Mouse (Mus musculus) spleen, adult 12 weeks (tissue): Measurements from ENCODE around the gene Arhgap27.
"Not testable (repeated sequence)": the region's sequence is repeated elsewhere in the genome, so short reads cannot be mapped to it uniquely, and the experiment has no call there.

ENCODE experiments used
- DNase-seq: peaks from one replicate; pipeline ENCODE4 v3.0.0; 2022; ENCODE audit warnings: low spot score

The Arhgap27 gene

DNA sequence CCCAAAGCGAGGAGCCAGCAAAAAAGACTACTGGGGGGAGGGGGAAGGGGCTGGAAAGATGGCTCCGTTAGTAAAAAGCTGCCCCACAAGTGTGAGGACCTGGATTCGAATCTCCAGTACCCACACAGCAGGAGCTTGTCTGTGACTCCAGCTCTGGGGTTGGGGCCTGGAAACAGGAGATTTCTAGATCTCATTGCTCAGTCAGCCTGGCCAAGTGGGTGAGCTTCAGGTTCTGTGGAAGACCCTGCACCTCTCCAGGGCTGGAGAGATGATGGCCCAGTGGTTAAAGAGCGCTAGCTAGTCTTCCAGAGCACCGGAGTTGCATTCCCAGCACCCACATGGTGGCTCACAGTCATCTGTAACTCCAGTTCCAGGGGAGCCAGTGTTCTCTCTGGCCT is 70.6 kb downstream of the Arhgap27 start:
- DNase-seq: no peak

DNA sequence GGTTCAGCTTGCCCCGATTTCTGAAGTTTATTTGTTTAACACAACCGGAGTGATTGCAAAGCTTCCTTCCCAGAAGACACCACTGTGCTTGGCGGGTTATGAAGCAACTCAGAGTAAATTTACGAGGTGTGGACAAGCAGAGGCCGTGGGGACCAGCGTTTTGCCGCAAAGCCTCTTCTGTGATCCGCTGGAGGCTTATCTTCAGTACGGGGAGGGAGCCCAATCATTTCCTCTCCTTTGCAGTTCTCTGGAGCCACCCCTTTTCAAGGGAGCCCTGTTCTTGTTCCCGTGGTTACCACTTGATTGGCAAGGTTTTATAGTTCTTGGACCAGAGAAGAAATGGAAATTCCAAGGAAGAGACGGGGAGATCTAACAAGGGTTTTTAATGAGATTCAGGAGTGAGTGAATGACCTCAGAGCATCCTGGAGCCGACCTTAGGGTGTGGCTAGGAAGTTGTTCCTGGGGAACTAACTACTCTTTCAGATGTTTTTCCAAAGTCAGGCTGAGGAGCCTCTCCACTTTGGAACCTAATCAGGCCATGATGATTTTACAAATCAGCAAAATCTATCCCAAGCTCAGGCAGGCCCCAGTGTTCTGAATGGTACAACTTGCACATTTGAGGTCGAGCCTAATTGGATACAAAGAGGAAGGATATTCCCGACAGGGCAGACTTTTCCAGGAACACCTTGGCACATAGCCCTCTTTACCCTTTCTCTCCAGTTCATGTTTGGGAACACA is 71.2 kb downstream of the Arhgap27 start:
- no peak for DNase-seq

- not testable (repeated sequence) for DNase-seq
These were observed 72.7 kb downstream of the Arhgap27 start for GRCm38 (mm10) chr11:103290841-103291240.

GRCm38 (mm10) chr11:103288291-103288963 is 75.1 kb downstream of the Arhgap27 start:
- no peak for DNase-seq

- DNase-seq: no peak
These were observed 76.6 kb downstream of the Arhgap27 start for GRCm38 (mm10) chr11:103286910-103287309.

DNA sequence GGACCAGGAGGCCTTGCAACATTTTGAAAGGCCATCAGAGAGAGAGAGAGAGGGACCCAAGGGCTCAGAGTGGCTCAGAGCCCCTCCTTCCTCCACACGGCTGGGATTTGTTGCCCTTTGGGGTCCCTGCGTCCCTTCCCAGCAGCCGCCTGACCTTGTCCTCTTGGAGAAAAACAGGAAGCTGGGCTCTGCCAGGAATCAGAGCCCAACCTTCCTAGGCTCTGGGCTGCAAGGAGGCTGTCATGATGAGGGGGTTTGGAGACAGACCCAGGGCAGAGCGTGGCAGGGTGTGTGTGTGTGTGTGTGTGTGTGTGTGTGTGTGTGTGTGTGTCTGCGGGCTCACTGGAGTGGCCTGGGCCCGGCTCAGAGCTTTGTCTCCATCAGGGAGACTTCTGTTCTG is 77.5 kb downstream of the Arhgap27 start:
- no peak for DNase-seq

DNA sequence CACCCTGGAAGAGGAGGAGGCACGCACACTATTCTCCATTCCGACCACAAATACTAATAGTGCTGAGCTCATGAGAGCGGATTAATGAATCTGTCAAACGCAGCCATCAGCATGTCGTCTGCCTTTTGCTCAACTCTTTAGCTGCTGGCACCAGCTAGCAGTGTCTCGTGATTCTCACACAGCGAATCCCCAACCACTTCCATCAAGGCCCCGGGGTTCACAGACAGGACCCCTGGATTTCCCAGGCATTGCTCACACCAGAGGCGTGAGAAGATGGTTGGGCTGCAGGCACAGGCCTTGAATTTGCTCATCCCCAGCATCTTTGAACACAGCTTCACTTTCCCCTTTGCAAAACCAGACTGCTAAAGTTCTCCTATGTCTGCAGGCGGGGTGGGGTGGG is 78.2 kb downstream of the Arhgap27 start:
- no peak for DNase-seq

DNA sequence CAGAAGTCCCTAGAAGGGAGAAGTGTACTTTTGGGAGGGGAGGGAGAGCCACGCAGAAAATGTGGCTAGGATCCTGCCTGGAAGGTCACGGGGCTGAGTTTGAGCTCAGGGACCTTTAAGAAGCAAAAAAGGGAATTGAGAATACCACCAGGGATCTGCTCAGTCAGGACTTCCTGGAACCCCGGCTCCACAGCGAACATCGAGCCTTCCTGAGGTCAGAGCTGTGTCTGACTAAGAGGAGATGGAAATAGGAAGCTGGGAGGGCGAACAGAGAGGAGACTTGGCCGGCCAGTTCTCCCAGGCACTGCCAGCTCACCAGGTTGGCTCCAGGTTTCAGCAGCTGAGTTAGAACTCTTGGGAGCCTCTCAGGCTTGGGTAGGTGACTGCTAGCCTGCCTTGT is 81.7 kb downstream of the Arhgap27 start:
- no peak for DNase-seq
